Mouse (Mus musculus) kidney, embryonic 14.5 days (tissue): ENCODE data around the gene Fez2. TPM values are rescaled to one million over a fixed set of nuclear protein-coding genes. Genes with fewer than 3 reads are reported as not detected.

Experiments used
- ATAC-seq: fragments of 200-750 bp; cut with Nextera tagmentation; 2 replicates; pipeline ENCODE4 v1.8.0; 2017; ENCODE audit warnings: moderate number of reproducible peaks, mild to moderate bottlenecking, moderate TSS enrichment, moderate library complexity; ENCODE audit not compliant: low FRiP score, low TSS enrichment
- H3K27ac ChIP-seq: fragments of 300-500 bp; sonication (generic); 2 replicates; pipeline ENCODE4 v1.5.1; 2014; ENCODE audit warnings: low read depth, mild to moderate bottlenecking, low read length, moderate library complexity, mixed read lengths
- H3K27me3 ChIP-seq: fragments of 300-500 bp; sonication (generic); 2 replicates; pipeline ENCODE4 v1.6.1; 2014; ENCODE audit warnings: mild to moderate bottlenecking, low read length; ENCODE audit not compliant: control insufficient read depth, insufficient read depth
- H3K36me3 ChIP-seq: fragments of 300-500 bp; sonication (generic); 2 replicates; pipeline ENCODE4 v1.6.1; 2014; ENCODE audit warnings: low read length, mixed read lengths; ENCODE audit not compliant: control insufficient read depth, insufficient read depth
- H3K4me1 ChIP-seq: fragments of 300-500 bp; sonication (generic); 2 replicates; pipeline ENCODE4 v1.6.1; 2014; ENCODE audit warnings: low read length, mixed read lengths; ENCODE audit not compliant: control insufficient read depth, insufficient read depth
- H3K4me2 ChIP-seq: fragments of 300-500 bp; sonication (generic); replicated peaks from 2 replicates; pipeline ENCODE4 v1.6.1; 2014; ENCODE audit warnings: low read depth, mild to moderate bottlenecking, low read length
- H3K4me3 ChIP-seq: fragments of 300-500 bp; sonication (generic); 2 replicates; pipeline ENCODE4 v1.5.1; 2014; ENCODE audit warnings: mild to moderate bottlenecking, low read length
- H3K9ac ChIP-seq: fragments of 300-500 bp; sonication (generic); 2 replicates; pipeline ENCODE4 v1.6.1; 2014; ENCODE audit warnings: low read depth, mild to moderate bottlenecking, low read length, moderate library complexity
- H3K9me3 ChIP-seq: fragments of 300-500 bp; sonication (generic); 2 replicates; pipeline ENCODE4 v1.6.1; 2016; ENCODE audit warnings: low read length; ENCODE audit not compliant: control insufficient read depth
- WGBS: fragments of 180-500 bp; shearing (Covaris S2); extraction: QIAGEN DNeasy Blood & Tissue Kit; methylation state at CpG from one replicate; pipeline ENCODE4 v1.1.7; 2014; 5-methylcytosine and 5-hydroxymethylcytosine counted together
- polyA plus RNA-seq: library from polyadenylated mRNA; unstranded; fragments of >200 nt; fragmentation: Nextera tagmentation; extraction: Ambion mirVana; gene quantifications from 2 replicates; pipeline ENCODE4 v1.2.1, GENCODE M21; 2014

Fez2 gene
- polyA plus RNA-seq, 1 experiment from 2014 or later = 42.0 TPM

GRCm38 (mm10) chr17:78382321-78382720, 35.6 kb downstream of the Fez2 start:
- H3K36me3 ChIP-seq = peaks cover 8% of the 10 kb centered on the region
- no peak overlapping the region for H3K4me2 ChIP-seq
- no peak overlapping the region for H3K9ac ChIP-seq
- no peak overlapping the region for H3K4me3 ChIP-seq
- no peak overlapping the region for H3K27ac ChIP-seq
- H3K9me3 ChIP-seq = no peaks in the 10 kb centered on the region
- ATAC-seq = no peak
- no peaks in the 10 kb centered on the region for H3K4me1 ChIP-seq
- no peaks in the 10 kb centered on the region for H3K27me3 ChIP-seq
- 93% methylated on average over 3 of the region's 3 CpGs for WGBS

DNA sequence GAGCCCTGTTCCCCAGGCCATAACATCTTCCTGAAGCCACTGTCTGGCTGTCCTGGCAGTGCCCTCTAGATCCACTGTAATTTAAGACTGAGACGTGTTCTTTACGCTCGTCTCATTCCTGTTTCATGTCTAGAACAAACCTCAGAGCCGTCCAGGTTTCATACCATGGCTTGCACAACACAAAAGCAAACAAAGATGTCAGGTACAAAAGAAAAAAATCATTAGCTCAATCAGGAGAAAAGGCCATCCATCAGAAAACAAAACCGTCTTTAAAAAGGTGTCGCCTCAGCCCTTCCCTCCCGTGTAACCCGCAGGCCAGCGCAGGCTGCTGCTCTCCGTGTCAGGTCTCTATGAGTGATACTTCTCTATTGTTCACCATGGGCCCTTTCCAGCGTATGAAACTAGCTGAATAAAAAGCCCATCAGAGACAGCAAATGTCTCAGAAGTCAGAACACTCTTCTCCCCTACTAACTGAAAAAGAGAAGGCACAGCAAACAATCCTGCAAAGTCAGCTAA, 38.2 kb downstream of the Fez2 start:
- no peaks in the 10 kb centered on the region for H3K4me1 ChIP-seq
- H3K9me3 ChIP-seq = no peaks in the 10 kb centered on the region
- no peaks in the 10 kb centered on the region for H3K27me3 ChIP-seq
- H3K4me2 ChIP-seq = no peak overlapping the region
- H3K27ac ChIP-seq = no peak overlapping the region
- no peak overlapping the region for H3K9ac ChIP-seq
- no peak overlapping the region for H3K4me3 ChIP-seq
- ATAC-seq = no peak
- H3K36me3 ChIP-seq = peaks cover 8% of the 10 kb centered on the region
- 63% methylated on average over 11 of the region's 11 CpGs for WGBS

GRCm38 (mm10) chr17:78379079-78379729, 38.7 kb downstream of the Fez2 start:
- WGBS = 42% methylated on average over 8 of the region's 8 CpGs
- no peak overlapping the region for H3K27ac ChIP-seq
- H3K27me3 ChIP-seq = no peaks in the 10 kb centered on the region
- H3K9me3 ChIP-seq = no peaks in the 10 kb centered on the region
- H3K9ac ChIP-seq = no peak overlapping the region
- H3K4me1 ChIP-seq = no peaks in the 10 kb centered on the region
- ATAC-seq = peak; percentile 54
- no peak overlapping the region for H3K4me3 ChIP-seq
- no peak overlapping the region for H3K4me2 ChIP-seq
- peaks cover 8% of the 10 kb centered on the region for H3K36me3 ChIP-seq

DNA sequence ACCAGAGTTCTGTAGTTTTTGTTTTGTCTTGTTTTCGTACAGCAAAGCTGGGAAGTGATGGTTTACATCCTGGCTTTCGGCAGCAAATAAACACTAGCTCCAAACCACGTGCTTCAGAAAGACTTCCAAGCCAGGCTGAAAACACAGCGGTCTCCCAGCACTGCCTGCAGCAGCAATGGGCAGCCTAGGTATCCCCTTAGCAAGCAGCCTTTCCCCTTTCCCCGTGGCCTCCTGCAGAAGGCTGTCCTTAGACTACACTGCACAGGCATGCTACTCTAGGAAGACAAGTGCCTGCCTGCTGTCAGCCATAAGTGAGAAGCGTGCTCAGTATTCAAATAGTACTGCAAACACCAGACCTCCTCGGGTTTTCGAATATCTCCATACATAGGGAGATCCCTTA, 41.4 kb downstream of the Fez2 start:
- Histone ChIP-seq H3K27me3 (no peaks in the 10 kb centered on the region), H3K36me3 (peaks cover 11% of the 10 kb centered on the region), H3K4me2 (no peak overlapping the region), H3K9ac (no peak overlapping the region), H3K9me3 (no peaks in the 10 kb centered on the region), H3K4me1 (no peaks in the 10 kb centered on the region), H3K4me3 (no peak overlapping the region), H3K27ac (no peak overlapping the region)
- 81% methylated on average over 8 of the region's 8 CpGs for WGBS
- ATAC-seq = no peak

DNA sequence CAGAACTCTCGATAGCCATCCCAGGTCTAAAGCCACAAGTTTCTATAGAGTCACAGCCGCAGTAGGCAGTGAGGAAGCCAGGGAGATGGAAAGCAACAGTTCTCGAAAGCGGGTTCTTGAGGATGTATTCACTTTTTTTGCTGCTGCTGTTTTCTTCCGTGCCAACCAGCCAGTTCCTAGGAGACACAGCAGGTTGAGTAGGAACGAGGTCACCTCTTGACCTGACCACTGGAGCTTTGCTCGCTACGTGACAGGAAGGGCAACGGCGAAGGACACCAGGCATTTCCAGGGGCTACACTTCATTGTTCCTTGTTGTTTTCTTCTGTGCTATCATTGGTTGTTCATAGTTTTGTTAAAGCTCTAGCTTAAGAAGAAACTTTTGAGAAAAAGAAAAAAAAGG, 43.2 kb downstream of the Fez2 start:
- no peak for ATAC-seq
- no peaks in the 10 kb centered on the region for H3K27me3 ChIP-seq
- no peak overlapping the region for H3K9ac ChIP-seq
- H3K4me3 ChIP-seq = no peak overlapping the region
- WGBS = 63% methylated on average over 10 of the region's 10 CpGs
- H3K4me2 ChIP-seq = no peak overlapping the region
- H3K27ac ChIP-seq = no peak overlapping the region
- H3K36me3 ChIP-seq = peaks cover 16% of the 10 kb centered on the region
- H3K4me1 ChIP-seq = no peaks in the 10 kb centered on the region
- no peaks in the 10 kb centered on the region for H3K9me3 ChIP-seq

DNA sequence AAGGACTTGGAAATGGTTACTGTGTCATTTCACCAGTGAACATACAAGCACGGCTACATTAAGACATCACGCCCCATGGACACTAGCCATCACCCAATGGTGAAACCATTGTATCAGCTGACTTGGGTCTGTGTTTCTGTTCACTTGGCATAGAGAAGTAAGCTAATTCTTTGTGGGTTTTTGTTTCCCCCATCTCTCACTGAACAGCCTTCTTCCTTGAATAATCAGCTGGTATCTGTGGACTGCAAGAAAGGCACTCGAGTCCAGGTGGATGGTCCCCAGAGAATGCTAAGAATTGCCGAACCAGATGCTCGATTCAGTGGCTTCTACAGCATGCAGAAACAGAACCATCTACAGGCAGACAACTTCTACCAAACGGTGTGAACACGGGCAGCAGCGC, 44.1 kb downstream of the Fez2 start:
- Histone ChIP-seq H3K4me3 (no peak overlapping the region), H3K9me3 (no peaks in the 10 kb centered on the region), H3K27ac (no peak overlapping the region), H3K36me3 (peaks cover 16% of the 10 kb centered on the region), H3K4me1 (no peaks in the 10 kb centered on the region), H3K27me3 (no peaks in the 10 kb centered on the region), H3K9ac (no peak overlapping the region), H3K4me2 (no peak overlapping the region)
- 92% methylated on average over 8 of the region's 8 CpGs for WGBS
- no peak for ATAC-seq

DNA sequence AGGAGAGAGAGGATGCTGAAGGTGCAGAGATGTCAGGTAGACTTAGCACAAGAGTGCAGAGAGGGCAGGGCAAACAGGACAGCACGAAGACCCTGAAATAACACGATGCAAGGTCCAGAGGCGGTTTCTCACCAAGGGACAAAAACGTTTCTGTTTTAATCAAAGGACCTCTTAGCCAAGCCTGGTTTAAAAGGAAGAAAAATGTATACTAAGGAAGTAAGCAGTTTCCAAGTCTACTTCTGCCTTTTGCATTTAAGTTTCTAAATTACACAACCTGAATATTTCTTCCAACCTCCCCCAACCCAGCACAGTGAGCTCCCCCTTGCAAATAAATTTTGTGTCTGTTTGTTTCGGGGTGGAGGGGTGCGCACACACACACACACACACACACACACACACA, 44.8 kb downstream of the Fez2 start:
- 93% methylated on average over 6 of the region's 6 CpGs for WGBS
- ATAC-seq = no peak
- no peak overlapping the region for H3K4me3 ChIP-seq
- no peaks in the 10 kb centered on the region for H3K4me1 ChIP-seq
- no peak overlapping the region for H3K27ac ChIP-seq
- peaks cover 14% of the 10 kb centered on the region for H3K36me3 ChIP-seq
- H3K9ac ChIP-seq = no peak overlapping the region
- no peak overlapping the region for H3K4me2 ChIP-seq
- H3K27me3 ChIP-seq = no peaks in the 10 kb centered on the region
- no peaks in the 10 kb centered on the region for H3K9me3 ChIP-seq

DNA sequence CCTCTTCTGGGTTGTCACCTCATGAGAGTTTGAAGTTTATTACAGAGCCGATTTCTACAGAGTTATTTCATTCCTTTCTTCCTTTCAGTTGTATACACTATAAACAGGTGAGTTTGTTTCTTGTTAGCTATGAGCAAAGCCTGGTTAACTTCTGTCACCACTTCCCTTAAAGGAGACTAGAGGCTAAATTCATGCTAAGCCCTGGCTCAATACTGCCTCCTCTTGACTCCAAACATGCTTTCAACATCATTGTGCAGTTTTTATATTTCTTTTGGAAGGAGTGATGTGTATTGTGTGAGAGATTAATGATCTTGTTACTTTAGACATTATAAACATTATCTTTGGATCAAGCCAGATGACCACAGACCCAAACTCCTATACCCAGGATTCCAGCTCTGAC, 47.5 kb downstream of the Fez2 start:
- peaks cover 15% of the 10 kb centered on the region; the same call in 1 of the 2 replicates for H3K36me3 ChIP-seq
- H3K4me2 ChIP-seq = no peak overlapping the region
- no peak overlapping the region for H3K9ac ChIP-seq
- H3K27me3 ChIP-seq = no peaks in the 10 kb centered on the region
- no peak overlapping the region for H3K27ac ChIP-seq
- H3K9me3 ChIP-seq = no peaks in the 10 kb centered on the region
- no peaks in the 10 kb centered on the region for H3K4me1 ChIP-seq
- whole genome bisulfite sequencing = 78% methylated on average over 1 of the region's 1 CpGs
- no peak overlapping the region for H3K4me3 ChIP-seq
- ATAC-seq = no peak

GRCm38 (mm10) chr17:78368481-78368880, 49.5 kb downstream of the Fez2 start:
- Histone ChIP-seq H3K9ac (no peak overlapping the region), H3K9me3 (no peaks in the 10 kb centered on the region), H3K36me3 (peaks cover 12% of the 10 kb centered on the region; the same call in 1 of the 2 replicates), H3K4me1 (peaks cover 9% of the 10 kb centered on the region; the same call in 1 of the 2 replicates), H3K4me2 (no peak overlapping the region), H3K27ac (no peak overlapping the region), H3K4me3 (no peak overlapping the region), H3K27me3 (no peaks in the 10 kb centered on the region; the same call in 1 of the 2 replicates)
- ATAC-seq = no peak
- WGBS = 67% methylated on average over 8 of the region's 8 CpGs
